Mouse (Mus musculus): Measurements from ENCODE around the gene Opn1sw. TPM values are rescaled to one million over a fixed set of nuclear protein-coding genes. Genes with fewer than 3 reads are reported as not detected.
"Not testable (repeated sequence)": the region's sequence is repeated elsewhere in the genome, so short reads cannot be mapped to it uniquely, and the experiment has no call there.

Gene Opn1sw
- polyA plus RNA-seq, 1 experiment from 2014 or later = 0.62 TPM

- WGBS = 82% methylated on average over 4 of the region's 4 CpGs
- ATAC-seq (replicated peaks; ENCODE audit: extremely low read depth, insufficient read depth, low FRiP score) = no peak
- H3K27me3 ChIP-seq (ENCODE audit: control insufficient read depth, insufficient read depth, low read length) = peaks cover 11% of the 10 kb centered on the region
Observed at GRCm38 (mm10) chr6:29399851-29400250, 11.6 kb upstream of the Opn1sw start.

GRCm38 (mm10) chr6:29397575-29397974 lies 9.3 kb upstream of the Opn1sw start:
- Histone ChIP-seq H3K27ac (ENCODE audit: low read length) (peak overlapping the region; percentile 76), H3K9ac (ENCODE audit: low read length) (peak overlapping the region; percentile 82), H3K4me3 (ENCODE audit: low read length) (peak overlapping the region; percentile 77), H3K9me3 (replicated peaks; ENCODE audit: control insufficient read depth, low read length) (no peaks in the 10 kb centered on the region), H3K27me3 (ENCODE audit: control insufficient read depth, insufficient read depth, low read length) (peaks cover 8% of the 10 kb centered on the region), H3K4me2 (ENCODE audit: low read depth, low read length) (peak overlapping the region; percentile 88), H3K4me1 (ENCODE audit: control insufficient read depth, insufficient read depth, low read length) (peaks cover 23% of the 10 kb centered on the region), H3K36me3 (ENCODE audit: control insufficient read depth, insufficient read depth) (no peaks in the 10 kb centered on the region)
- peak; percentile 55; the same call in 1 of the 2 replicates for ATAC-seq (replicated peaks; ENCODE audit: extremely low read depth, insufficient read depth, low FRiP score)
- WGBS = 9% methylated on average over 6 of the region's 6 CpGs

More at GRCm38 (mm10) chr6:29399851-29400250, 11.6 kb upstream of the Opn1sw start:
- Histone ChIP-seq H3K4me2 (ENCODE audit: low read depth, low read length) (no peak overlapping the region), H3K9ac (ENCODE audit: low read length) (no peak overlapping the region), H3K4me1 (ENCODE audit: control insufficient read depth, insufficient read depth, low read length) (peaks cover 19% of the 10 kb centered on the region), H3K36me3 (ENCODE audit: control insufficient read depth, insufficient read depth) (no peaks in the 10 kb centered on the region), H3K4me3 (ENCODE audit: low read length) (no peak overlapping the region), H3K27ac (ENCODE audit: low read length) (no peak overlapping the region), H3K9me3 (replicated peaks; ENCODE audit: control insufficient read depth, low read length) (no peaks in the 10 kb centered on the region)

- Histone ChIP-seq H3K9ac (ENCODE audit: low read length) (peak overlapping the region; percentile 82), H3K27ac (ENCODE audit: low read length) (peak overlapping the region; percentile 76)
- whole genome bisulfite sequencing = 4% methylated on average over 24 of the region's 24 CpGs
Observed at GRCm38 (mm10) chr6:29396714-29397540, 8.7 kb upstream of the Opn1sw start.

GRCm38 (mm10) chr6:29395910-29396713 lies 7.8 kb upstream of the Opn1sw start, which contains the start of gene Ccdc136:
Ccdc136 (plus strand) TSS chr6:29396309.
- peaks cover 23% of the 10 kb centered on the region for H3K4me1 ChIP-seq (ENCODE audit: control insufficient read depth, insufficient read depth, low read length)
- WGBS = under 1% methylated on average over 44 of the region's 49 CpGs
- peaks cover 5% of the 10 kb centered on the region for H3K27me3 ChIP-seq (ENCODE audit: control insufficient read depth, insufficient read depth, low read length)
- H3K36me3 ChIP-seq (ENCODE audit: control insufficient read depth, insufficient read depth) = no peaks in the 10 kb centered on the region
- no peaks in the 10 kb centered on the region for H3K9me3 ChIP-seq (replicated peaks; ENCODE audit: control insufficient read depth, low read length)
- H3K27ac ChIP-seq (ENCODE audit: low read length) = peak within 1 kb of the TSS; percentile 76
- H3K4me2 ChIP-seq (ENCODE audit: low read depth, low read length) = peak within 1 kb of the TSS; percentile 88
- ATAC-seq (replicated peaks; ENCODE audit: extremely low read depth, insufficient read depth, low FRiP score) = peak; percentile 89
- H3K9ac ChIP-seq (ENCODE audit: low read length) = peak within 1 kb of the TSS; percentile 82
- peak within 1 kb of the TSS; percentile 77 for H3K4me3 ChIP-seq (ENCODE audit: low read length)

More at GRCm38 (mm10) chr6:29396714-29397540, 8.7 kb upstream of the Opn1sw start:
- H3K36me3 ChIP-seq (ENCODE audit: control insufficient read depth, insufficient read depth) = no peaks in the 10 kb centered on the region
- peaks cover 6% of the 10 kb centered on the region for H3K27me3 ChIP-seq (ENCODE audit: control insufficient read depth, insufficient read depth, low read length)
- peak; percentile 50 for ATAC-seq (replicated peaks; ENCODE audit: extremely low read depth, insufficient read depth, low FRiP score)
- no peaks in the 10 kb centered on the region for H3K9me3 ChIP-seq (replicated peaks; ENCODE audit: control insufficient read depth, low read length)
- H3K4me2 ChIP-seq (ENCODE audit: low read depth, low read length) = peak overlapping the region; percentile 88
- peaks cover 23% of the 10 kb centered on the region for H3K4me1 ChIP-seq (ENCODE audit: control insufficient read depth, insufficient read depth, low read length)
- H3K4me3 ChIP-seq (ENCODE audit: low read length) = peak overlapping the region; percentile 77

GRCm38 (mm10) chr6:29394286-29394685 lies 6.0 kb upstream of the Opn1sw start:
- H3K9me3 ChIP-seq (replicated peaks; ENCODE audit: control insufficient read depth, low read length) = no peaks in the 10 kb centered on the region
- H3K36me3 ChIP-seq (ENCODE audit: control insufficient read depth, insufficient read depth) = no peaks in the 10 kb centered on the region
- no peak overlapping the region for H3K27ac ChIP-seq (ENCODE audit: low read length)
- peaks cover 23% of the 10 kb centered on the region for H3K4me1 ChIP-seq (ENCODE audit: control insufficient read depth, insufficient read depth, low read length)
- peaks cover 5% of the 10 kb centered on the region for H3K27me3 ChIP-seq (ENCODE audit: control insufficient read depth, insufficient read depth, low read length)
- no peak overlapping the region for H3K4me2 ChIP-seq (ENCODE audit: low read depth, low read length)
- ATAC-seq (replicated peaks; ENCODE audit: extremely low read depth, insufficient read depth, low FRiP score) = no peak
- no peak overlapping the region for H3K4me3 ChIP-seq (ENCODE audit: low read length)
- H3K9ac ChIP-seq (ENCODE audit: low read length) = no peak overlapping the region
- 74% methylated on average over 1 of the region's 1 CpGs for WGBS

- no peak for ATAC-seq (replicated peaks; ENCODE audit: extremely low read depth, insufficient read depth, low FRiP score)
- H3K27ac ChIP-seq (ENCODE audit: low read length) = no peak overlapping the region
- no peak overlapping the region for H3K4me3 ChIP-seq (ENCODE audit: low read length)
- no peak overlapping the region for H3K4me2 ChIP-seq (ENCODE audit: low read depth, low read length)
- H3K36me3 ChIP-seq (ENCODE audit: control insufficient read depth, insufficient read depth) = no peaks in the 10 kb centered on the region
- 64% methylated on average over 4 of the region's 4 CpGs for WGBS
- H3K27me3 ChIP-seq (ENCODE audit: control insufficient read depth, insufficient read depth, low read length) = peaks cover 7% of the 10 kb centered on the region
- H3K4me1 ChIP-seq (ENCODE audit: control insufficient read depth, insufficient read depth, low read length) = peaks cover 34% of the 10 kb centered on the region
- H3K9ac ChIP-seq (ENCODE audit: low read length) = no peak overlapping the region
- no peaks in the 10 kb centered on the region for H3K9me3 ChIP-seq (replicated peaks; ENCODE audit: control insufficient read depth, low read length)
Observed at GRCm38 (mm10) chr6:29391802-29392201, 3.5 kb upstream of the Opn1sw start.

GRCm38 (mm10) chr6:29391241-29391640 lies 3.0 kb upstream of the Opn1sw start:
- H3K27me3 ChIP-seq (ENCODE audit: control insufficient read depth, insufficient read depth, low read length); H3K27ac ChIP-seq (ENCODE audit: low read length); H3K4me2 ChIP-seq (ENCODE audit: low read depth, low read length); ATAC-seq (replicated peaks; ENCODE audit: extremely low read depth, insufficient read depth, low FRiP score); H3K36me3 ChIP-seq (ENCODE audit: control insufficient read depth, insufficient read depth); H3K4me3 ChIP-seq (ENCODE audit: low read length); H3K9ac ChIP-seq (ENCODE audit: low read length); H3K9me3 ChIP-seq (replicated peaks; ENCODE audit: control insufficient read depth, low read length): not testable (repeated sequence)
- H3K4me1 ChIP-seq (ENCODE audit: control insufficient read depth, insufficient read depth, low read length) = peaks cover 32% of the 10 kb centered on the region
- 70% methylated on average over 8 of the region's 8 CpGs for WGBS

- H3K9ac ChIP-seq (ENCODE audit: low read length) = not testable (repeated sequence)
Observed at GRCm38 (mm10) chr6:29390500-29390899, 2.2 kb upstream of the Opn1sw start.

More at GRCm38 (mm10) chr6:29390500-29390899, 2.2 kb upstream of the Opn1sw start:
- not testable (repeated sequence) for ATAC-seq (replicated peaks; ENCODE audit: extremely low read depth, insufficient read depth, low FRiP score); H3K4me2 ChIP-seq (ENCODE audit: low read depth, low read length); H3K4me3 ChIP-seq (ENCODE audit: low read length); H3K36me3 ChIP-seq (ENCODE audit: control insufficient read depth, insufficient read depth); H3K9me3 ChIP-seq (replicated peaks; ENCODE audit: control insufficient read depth, low read length); H3K27me3 ChIP-seq (ENCODE audit: control insufficient read depth, insufficient read depth, low read length); H3K27ac ChIP-seq (ENCODE audit: low read length)
- WGBS = 86% methylated on average over 1 of the region's 1 CpGs
- H3K4me1 ChIP-seq (ENCODE audit: control insufficient read depth, insufficient read depth, low read length) = peaks cover 27% of the 10 kb centered on the region

Measured in heart, embryonic 16.5 days (tissue).